Mouse (Mus musculus) left cerebral cortex, postnatal 4 days (tissue): ENCODE results near the gene S100a5. TPM values are rescaled to one million over a fixed set of nuclear protein-coding genes. Genes with fewer than 3 reads are reported as not detected.

Source experiments
- DNase-seq: peaks from one replicate; pipeline ENCODE4 v3.0.0-alpha.2; 2022
- intact Hi-C: fragments of 180-260 bp; cut with DNase I; formaldehyde crosslinking; loops from one replicate; pipeline ENCODE4 v1.15.1; 2025
- total RNA-seq, 2 experiments: library from RNA; stranded (reverse); gene quantifications; 2 replicates each; pipeline ENCODE4 v1.2.3; 2021

The S100a5 gene
- total RNA-seq = not detected

DNA sequence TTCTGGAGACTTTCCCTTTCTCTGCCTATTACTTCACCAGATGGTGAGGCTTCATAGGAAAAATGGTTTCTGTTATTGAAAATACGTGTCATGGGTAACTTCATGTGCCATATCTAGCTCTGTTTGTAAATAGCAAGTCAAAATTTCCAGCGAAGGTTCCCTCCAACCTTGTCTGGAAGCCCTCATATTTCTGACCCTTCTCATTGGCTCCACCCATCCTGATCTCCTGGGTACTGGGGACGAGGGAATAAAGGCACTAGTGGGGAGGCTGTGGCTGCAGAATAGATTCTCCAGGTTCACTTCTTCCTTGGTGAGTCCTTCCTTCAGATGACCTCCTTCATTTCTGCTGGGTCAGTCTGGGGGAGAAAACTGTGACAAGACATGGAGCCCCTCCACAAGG, at the start of gene S100a5:
Gene S100a5, plus strand, starts transcription at position 301 of the 400 bp plus-strand sequence.
- intact Hi-C loops = no loop called here
- DNase-seq = no peak

DNA sequence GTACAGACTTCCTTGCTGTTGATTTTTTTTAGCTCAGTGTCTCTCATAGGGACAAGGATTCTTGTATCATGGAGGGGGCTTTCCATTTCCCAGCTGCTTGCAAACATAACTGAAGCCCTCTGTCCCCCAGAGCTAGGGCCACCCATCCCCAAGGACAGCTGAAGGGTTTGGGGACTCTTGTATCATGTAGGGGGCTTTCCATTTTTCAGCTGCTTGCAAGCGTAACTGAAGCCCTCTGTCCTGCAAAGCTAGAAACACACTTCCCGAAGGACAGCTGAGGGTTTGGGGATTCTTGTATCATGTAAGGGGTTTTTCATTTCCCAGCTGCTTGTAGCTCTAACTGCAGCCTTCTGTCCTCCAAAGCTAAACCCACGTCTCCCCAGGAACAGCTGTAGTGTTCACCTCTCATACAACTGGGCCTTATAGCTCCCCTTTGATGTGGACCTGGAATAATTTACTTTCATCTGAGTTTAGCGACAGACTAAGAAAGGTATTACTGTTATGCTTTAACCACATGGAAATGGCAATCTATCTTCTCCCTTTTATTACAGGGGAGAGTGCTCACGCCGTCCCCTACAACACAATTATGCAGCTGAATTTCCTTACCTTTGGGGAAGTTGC, 48.2 kb upstream of the S100a5 start, which contains the start of gene S100a3:
Gene S100a3, plus strand, starts transcription at position 571 of the 621 bp plus-strand sequence.
- DNase-seq = no peak
- intact Hi-C loops = no loop called here

DNA sequence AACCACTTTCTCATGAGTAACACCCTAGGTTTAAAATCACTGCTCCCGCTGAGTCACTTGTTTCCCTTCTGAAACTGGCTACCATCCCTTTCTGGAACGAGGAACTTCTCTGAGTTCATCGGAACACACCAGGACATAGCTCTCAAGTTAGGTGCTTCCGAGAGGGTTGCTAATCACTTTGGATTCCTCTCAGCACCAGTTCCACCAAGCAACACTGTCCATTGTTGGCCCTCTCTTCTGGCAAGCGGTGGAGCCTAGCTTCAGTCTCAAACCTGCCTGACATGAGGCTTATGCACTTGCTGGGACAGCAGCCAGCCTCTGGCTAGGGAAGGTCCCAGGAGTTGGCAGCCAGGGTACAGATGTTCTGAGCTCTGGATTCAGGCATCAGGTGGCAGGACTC, 33.6 kb upstream of the S100a5 start:
- DNase-seq = no peak
- intact Hi-C loops = no loop called here

DNA sequence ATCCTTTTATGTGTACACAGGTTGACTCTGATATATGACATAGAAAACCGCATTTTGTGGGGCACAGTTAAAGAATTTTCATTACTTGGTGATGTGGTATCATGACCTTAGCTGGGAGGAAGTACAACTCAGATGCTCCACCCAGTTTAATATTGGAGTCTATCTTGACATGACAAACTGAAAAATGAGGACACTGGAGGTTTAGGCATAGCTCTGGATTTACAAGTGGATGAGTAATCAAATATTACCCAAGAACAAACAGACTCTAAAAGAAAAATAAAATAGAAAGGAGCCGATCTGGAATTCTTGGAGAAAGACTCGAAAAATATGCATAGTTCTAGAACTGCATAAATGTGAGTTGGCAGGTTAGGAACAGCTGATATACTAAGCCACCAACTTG, 33.0 kb upstream of the S100a5 start:
- intact Hi-C loops = no loop called here
- DNase-seq = no peak

DNA sequence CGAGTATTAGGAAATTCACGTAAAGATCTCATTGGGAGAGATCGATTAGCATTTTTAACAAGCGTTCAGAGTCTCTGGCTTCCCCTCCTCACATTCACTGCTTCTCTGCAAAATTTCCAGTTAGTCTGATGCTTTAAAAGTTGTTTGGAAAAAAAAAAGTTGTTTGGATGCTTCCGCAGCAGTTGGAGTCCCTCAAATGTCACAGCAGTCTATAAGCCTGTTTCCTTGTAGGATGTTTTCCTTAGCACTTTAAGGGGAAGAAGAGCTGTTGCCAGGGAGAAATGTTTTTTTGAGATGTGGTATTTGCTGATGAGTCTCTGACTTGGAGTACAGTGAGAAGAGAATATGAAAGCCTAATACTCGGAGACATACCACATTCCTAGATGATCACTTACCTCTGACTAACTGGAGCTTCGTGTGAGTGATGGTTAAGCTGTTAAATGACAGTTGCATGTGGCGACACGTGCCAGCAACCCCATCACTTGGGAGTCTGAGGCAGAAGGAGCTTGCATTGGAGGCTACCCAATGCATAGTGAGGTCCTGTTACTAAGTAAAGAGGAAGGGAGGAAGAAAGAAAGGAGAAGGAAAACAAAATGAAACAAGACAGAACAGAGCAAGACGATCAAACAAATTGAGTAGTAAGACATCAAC, 31.8 kb upstream of the S100a5 start:
- intact Hi-C loops = no loop called here
- no peak for DNase-seq

DNA sequence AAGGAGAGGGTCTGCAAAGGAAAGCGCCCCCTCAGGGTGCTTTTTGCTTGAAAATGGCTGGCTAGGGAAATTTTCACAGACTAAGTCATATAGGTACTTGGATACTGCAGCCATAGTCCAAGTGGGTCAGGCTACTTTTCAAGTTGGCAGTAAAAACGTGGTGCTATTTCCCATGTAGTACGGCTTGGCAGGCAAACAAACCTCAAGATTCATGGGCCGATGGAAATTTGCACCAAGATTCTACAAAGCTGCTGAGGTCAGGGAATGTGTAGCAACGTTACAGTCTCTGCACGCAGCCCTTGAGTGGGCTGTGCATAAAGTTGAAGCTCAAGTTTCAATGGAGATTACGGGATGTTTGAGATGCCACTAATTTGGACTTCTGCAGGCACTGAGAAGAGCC, 28.9 kb upstream of the S100a5 start:
- intact Hi-C loops = no loop called here
- no peak for DNase-seq

DNA sequence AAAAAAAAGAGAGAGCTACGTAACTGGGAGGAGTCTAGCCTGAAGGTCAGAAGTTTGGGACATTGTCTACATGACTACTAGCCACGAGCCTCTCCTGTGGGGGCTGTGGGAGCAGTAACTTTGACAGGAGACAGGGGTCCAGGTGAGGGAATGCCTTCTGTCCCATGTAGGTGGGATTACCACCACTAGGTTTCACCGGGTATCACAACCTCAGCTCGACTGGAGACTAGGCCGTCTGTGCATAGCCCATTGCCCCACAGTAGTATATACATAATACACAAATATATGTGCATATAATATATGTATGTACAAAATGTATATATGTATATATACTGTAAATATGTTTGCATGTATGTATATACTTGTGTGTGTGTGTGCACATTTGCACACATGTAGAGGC, 27.2 kb upstream of the S100a5 start:
- intact Hi-C loops = no loop called here
- DNase-seq = no peak

DNA sequence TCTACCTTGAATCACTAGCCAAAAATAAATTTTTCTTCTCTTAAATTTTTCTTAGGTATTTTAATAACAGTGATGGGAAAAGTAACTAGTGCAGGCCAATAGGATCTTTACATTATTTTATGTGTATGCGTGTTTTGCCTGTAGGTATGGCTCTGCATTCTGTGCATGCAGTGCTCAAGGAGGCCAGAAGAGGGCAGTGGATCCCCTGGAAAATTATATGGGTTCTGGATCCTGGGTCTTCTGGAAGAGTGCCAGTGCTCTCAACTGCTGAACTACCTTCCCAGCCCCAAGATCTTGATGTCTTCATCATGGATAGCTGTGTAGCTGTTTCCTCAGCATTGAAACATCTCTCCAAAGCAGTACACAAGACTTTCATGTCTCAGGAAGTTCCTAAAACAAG, 26.2 kb upstream of the S100a5 start:
- intact Hi-C loops = no loop called here
- DNase-seq = no peak

DNA sequence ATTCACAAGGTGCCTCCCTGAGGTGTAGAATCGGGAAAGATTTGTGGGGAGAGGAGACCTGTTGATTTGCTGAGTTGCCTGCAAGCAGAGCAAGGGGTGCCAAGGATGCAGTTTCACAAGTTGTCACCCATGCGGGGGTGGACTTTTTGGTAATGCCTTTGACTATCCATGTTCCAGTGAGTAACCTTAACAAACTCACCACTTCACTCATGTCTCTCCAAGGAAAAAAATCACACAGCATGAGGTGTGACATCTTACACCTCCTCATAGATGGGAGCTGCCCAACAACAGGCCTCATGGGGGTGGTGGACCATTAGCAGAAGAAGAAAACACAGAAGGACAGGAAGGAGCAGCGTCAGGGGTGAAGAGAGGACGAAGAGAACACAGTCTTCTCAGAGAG, 25.8 kb upstream of the S100a5 start:
- intact Hi-C loops = no loop called here
- no peak for DNase-seq

DNA sequence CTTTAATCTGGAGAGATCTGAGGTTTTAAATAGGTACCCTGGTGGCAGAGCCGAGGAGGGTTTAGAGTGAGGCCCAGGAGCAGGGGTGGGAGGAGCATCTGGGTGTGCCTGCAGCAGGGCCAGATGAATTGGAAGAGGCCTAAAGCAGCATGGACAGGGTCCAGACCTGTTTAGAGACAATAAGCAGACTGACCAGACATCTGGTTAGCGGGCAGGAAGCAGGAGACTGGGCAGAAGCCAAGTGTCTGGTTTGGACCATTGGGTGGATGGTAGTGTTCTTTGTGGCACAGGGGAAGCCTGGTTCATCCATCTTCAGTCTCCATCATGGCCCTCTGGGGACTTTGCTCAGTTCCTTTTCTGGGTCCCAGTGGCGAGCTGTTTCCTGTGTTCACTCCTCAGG, 24.4 kb upstream of the S100a5 start:
- peak; percentile 60 for DNase-seq
- intact Hi-C loops = no loop called here

DNA sequence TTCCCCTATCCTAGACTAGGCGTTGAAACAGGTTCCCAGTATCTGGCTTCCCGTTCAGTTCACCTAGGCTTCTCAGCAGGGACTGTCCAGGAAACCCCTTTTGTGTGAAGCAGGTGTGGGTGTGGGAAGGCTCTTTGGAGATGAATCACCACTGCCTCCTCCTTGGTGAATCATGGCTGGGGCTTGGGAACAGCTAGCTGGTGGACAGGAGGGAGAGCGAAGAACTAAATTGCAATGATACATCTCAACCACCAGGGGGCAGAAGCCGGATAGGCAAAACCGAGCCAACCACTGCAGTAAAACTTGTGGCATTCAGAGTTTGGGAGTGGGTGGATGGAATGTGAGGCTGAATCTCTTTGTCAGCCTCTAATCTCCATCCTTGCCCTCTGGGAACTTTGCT, 22.7 kb upstream of the S100a5 start:
- intact Hi-C loops = loop anchor here (5.0 kb wide), 1 partner anchor 67 kb away; the partner anchor contains the start of gene S100a7a

DNA sequence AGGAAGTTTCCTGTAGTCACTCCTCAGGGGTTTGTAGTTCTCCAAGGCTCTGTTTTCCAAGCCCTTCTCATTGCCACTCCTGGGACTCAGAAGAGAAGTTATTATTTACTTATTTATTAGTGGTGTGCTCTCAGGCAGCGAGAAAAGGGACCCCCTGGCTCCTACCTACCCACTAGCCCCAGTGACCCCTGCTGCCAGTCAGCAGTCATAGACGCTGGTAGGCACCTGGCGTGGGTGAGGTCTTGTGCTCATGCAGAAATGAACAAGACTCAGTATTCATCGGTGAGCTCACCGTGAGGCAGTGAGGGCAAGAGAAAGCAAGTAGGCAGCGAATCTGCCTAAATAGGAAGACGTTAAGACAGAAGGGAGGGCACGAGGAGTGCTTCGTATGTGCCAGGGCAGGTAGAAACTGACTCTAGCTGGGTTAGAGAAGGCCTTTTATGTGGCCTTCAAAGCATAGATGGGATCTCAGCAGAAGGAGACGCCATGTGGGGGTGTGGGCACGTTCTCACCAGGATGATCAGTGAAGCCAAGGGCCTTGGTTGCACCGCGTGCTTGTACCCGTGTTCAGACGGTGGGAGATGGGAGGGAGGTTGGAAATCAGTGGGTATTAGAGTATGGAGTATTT, 22.2 kb upstream of the S100a5 start:
- no peak for DNase-seq
- intact Hi-C loops = loop anchor here (5.0 kb wide), 1 partner anchor 66 kb away; the partner anchor contains the start of gene S100a7a

More for the DNA sequence above, 22.7 kb upstream of the S100a5 start:
- DNase-seq = peak; percentile 47

DNA sequence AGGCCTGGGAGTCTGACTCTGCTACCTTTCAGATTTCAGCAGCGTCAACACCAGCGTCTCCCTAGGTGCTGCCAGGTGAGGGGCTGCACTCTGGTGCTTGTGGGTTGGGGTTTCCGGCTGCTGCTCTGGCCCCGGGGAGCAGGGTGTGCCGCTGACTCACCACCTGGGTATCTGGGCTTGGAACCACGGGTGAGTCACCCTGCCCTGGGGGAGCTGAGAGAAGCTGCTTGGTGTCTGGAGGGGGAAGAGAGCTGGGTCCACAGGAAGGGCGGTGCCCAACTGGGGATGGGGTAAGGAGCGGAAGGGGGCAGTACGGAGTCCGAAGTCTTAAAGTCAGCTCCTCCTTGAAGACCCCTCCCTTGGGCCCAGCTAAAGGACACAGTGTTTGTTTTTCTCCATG, 21.4 kb upstream of the S100a5 start:
- intact Hi-C loops = loop anchor here (5.0 kb wide), 1 partner anchor 65 kb away; the partner anchor contains the start of gene S100a7a

DNA sequence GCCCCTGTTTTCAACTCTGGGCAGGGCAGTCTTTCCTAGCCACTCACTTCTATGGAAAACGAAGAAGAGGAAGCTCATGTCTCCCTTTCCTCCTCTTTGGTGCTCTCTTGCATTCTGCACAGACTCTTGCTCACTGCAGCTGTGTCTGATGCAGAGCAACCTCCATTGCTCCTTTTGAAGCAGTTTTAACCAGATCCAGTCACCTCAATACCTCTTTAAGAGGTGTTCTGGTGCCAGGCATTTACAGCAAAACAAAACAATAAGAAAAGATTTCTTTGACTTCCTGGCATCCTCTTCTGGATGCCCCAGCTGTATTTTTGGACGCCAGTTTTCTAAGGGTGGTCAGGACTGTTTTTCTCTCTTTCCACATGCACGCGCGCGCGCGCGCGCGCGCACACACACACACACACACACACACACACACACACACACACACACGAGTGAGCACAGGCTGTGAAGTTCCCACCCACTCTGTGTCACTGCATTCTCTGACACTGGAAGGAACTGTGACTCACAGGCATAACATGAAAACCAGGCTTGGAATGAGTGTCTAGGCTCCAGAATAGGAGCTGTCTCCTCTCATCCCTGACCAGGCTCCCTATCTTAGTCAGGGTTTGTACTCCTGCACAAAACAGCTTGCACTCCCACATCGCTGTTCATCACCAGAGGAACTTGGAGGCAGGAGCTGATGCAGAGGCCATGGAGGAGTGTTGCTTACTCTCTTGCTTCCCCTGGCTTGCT, 20.8 kb upstream of the S100a5 start:
- intact Hi-C loops = loop anchor here (5.0 kb wide), 1 partner anchor 65 kb away; the partner anchor contains the start of gene S100a7a
- no peak for DNase-seq

More for the DNA sequence above, 21.4 kb upstream of the S100a5 start:
- DNase-seq = no peak

DNA sequence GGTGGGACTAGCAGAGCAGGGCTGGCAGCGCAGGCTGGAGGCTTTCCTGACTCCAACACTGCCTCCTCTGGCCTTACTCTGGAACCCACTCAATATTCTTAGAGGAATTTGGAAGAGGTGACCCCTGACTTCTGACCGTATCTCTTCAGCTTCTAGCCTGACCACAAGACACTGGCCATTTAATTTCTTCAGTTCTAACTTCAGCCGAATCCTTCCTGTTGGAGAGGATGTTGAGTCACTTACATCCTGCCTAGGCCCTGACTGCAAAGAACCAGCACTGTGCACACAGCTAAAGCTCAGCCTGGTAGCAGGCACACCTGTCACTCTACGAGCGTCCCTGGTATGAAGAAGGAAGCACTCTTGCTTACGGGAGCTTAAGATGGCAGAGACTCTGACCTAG, 18.9 kb upstream of the S100a5 start:
- DNase-seq = no peak
- intact Hi-C loops = loop anchor here (5.0 kb wide), 1 partner anchor 63 kb away; the partner anchor contains the start of gene S100a7a

DNA sequence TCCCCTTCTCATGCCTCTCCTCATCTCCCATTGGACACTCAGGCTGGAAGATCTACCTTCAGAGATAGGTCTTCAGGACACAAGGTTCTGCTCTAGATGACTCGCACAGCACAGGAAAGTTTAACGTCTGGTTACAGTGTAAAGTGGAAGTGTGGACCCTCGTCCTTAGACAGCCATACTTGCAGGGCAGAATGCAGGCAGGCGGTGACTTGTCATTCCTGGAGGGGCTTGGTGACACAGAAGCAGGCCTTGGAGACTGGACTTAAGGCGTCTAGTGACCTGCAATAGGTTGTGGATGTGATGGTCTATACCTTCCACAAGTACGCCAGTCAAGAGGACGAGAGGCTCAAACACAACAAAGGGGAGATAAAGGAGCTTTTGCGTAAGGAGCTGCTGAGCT, 18.4 kb upstream of the S100a5 start, which contains the start of gene S100a2:
Gene S100a2, plus strand, starts transcription at position 301 of the 400 bp plus-strand sequence.
- intact Hi-C loops = loop anchor here (5.0 kb wide), 1 partner anchor 62 kb away; the partner anchor contains the start of gene S100a7a
- no peak for DNase-seq

DNA sequence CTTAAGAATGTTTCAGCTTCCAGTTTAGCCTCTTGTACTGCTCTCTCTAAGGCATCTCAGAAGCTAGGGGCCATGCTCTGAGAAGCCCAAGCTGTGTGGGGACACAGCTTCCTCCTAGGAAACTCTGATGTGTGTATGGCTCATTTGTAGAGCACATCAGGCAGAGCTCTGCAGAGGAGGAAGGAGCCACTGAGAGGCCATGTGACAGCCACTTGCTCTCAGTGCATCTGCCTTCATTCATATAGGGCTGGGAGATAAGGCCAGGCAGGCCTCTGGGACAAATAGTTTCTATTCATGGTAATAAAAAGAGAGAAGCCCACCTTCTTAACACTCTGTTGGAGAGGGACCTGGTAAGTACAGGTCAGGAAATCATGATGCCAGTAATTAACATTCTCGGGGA, 13.9 kb upstream of the S100a5 start:
- intact Hi-C loops = no loop called here
- no peak for DNase-seq

DNA sequence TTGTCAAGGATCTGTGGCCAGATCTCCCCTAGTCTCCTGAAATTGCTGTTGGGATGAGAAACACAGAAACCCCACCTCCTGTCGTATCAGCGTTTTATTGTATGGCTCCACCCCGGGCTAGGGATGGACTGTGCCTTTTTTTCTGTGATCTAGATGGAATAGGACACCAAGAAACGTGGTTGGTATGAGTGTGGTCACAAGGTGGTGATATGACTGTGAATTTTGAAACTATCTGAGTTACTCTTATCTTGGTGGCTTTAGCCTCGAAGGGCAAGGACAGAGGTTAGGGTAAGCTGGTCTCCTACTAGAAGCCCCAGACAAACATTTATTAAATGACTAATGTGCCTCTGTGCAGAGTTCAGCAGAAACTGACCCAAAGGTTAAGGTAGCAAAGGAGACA, 12.8 kb upstream of the S100a5 start:
- intact Hi-C loops = no loop called here
- no peak for DNase-seq

DNA sequence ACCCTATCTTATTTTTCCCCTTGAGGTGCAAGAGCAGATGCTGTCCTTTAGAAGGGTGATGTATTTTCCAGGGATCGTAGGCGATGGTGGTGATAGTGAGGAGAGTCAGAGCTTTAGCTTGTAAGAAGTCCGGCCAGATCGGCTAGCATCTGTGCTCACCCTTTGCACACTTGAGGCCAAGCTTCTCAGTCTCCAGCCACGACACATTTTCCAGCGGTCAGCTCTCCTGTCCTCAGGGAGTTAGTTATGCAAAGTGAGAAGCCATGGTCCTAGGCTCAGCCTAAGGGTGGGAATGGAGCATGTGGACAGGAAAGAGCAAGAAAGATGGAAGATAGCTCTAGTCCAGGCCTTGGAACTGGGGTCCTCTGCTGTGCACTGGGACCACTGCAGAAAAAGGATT, 11.5 kb upstream of the S100a5 start:
- intact Hi-C loops = no loop called here
- DNase-seq = no peak

DNA sequence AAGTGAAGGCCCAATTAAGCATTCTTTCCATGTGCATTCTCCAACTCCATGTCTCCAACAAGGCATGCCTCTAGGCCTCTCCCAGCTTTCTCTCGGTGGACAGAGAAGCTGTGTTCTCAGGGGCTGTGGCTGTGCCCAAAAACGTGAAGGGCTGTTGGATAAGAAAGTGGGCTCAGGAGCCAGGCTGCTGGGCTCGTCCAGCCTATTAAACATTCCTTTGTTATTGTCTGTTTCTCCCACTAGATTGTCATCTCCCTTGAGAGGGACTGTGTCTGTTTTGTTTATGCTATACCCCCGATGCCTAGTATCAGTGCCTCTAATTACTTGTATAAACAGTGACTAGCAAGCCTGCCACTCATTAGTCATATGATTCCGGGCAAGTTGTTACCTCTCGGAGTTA, 10.6 kb upstream of the S100a5 start:
- intact Hi-C loops = no loop called here
- DNase-seq = no peak

DNA sequence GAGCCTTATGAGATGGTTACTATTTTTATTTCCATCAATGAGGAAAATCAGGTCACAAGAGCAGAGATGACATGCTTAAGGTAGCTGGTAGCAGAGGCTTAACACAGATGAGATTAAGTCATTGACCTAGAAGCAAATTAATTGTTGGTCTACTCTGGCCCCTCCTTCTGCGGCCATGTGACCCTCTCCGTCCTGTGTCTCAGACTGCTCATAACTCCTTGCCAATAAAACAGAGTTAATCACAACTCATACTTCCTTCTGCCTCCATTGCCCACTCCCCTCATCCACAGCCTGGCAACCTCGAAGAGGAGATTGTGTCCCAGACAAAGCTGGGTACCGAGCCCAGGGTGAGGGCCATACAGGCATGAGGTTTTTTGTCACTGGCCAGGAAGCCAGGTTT, 10.1 kb upstream of the S100a5 start:
- no peak for DNase-seq
- intact Hi-C loops = no loop called here
